Mouse (Mus musculus) liver, adult 2 months (tissue): ENCODE results near the gene Mgat5b. TPM values are rescaled to one million over a fixed set of nuclear protein-coding genes. Genes with fewer than 3 reads are reported as not detected.

Experiments used
- DNase-seq: peaks from one replicate; pipeline ENCODE4 v3.0.0-alpha.2; 2011; ENCODE audit warnings: low read depth, low spot score; ENCODE audit errors: extremely low read depth
- H3K27ac ChIP-seq: fragments of 200-500 bp; replicated peaks from 2 replicates; pipeline ENCODE4 v1.5.1; 2012; ENCODE audit warnings: low read depth, mild to moderate bottlenecking, control low read depth, inconsistent platforms, low read length; ENCODE audit not compliant: insufficient read depth
- H3K27me3 ChIP-seq: fragments of 200-500 bp; 2 replicates; pipeline ENCODE4 v1.6.1; 2012; ENCODE audit warnings: mild to moderate bottlenecking, moderate library complexity, low read length, inconsistent platforms; ENCODE audit not compliant: control insufficient read depth, insufficient read depth
- H3K36me3 ChIP-seq: fragments of 200-500 bp; 2 replicates; pipeline ENCODE4 v1.6.1; 2012; ENCODE audit warnings: low read length, inconsistent platforms; ENCODE audit not compliant: control insufficient read depth, insufficient read depth
- H3K4me1 ChIP-seq: fragments of 200-500 bp; 2 replicates; pipeline ENCODE4 v1.6.1; 2011; ENCODE audit warnings: low read length; ENCODE audit not compliant: control insufficient read depth, insufficient read depth
- H3K4me3 ChIP-seq: fragments of 200-500 bp; 2 replicates; pipeline ENCODE4 v1.5.1; 2011; ENCODE audit warnings: low read depth, mild to moderate bottlenecking, control low read depth, low read length, moderate library complexity; ENCODE audit not compliant: insufficient read depth
- H3K79me2 ChIP-seq: fragments of 200-500 bp; 2 replicates; pipeline ENCODE4 v1.6.1; 2012; ENCODE audit warnings: inconsistent platforms, mild to moderate bottlenecking, low read length, moderate library complexity; ENCODE audit not compliant: control insufficient read depth, insufficient read depth
- H3K9ac ChIP-seq: fragments of 200-500 bp; 2 replicates; pipeline ENCODE4 v1.6.1; 2012; ENCODE audit warnings: low read depth, mild to moderate bottlenecking, control low read depth, inconsistent platforms, low read length
- CTCF ChIP-seq: fragments of 200-500 bp; IDR thresholded peaks from 2 replicates; pipeline ENCODE4 v1.5.1; 2011; ENCODE audit warnings: low read depth, low read length, control low read depth
- POLR2A ChIP-seq: fragments of 200-500 bp; IDR thresholded peaks from 2 replicates; pipeline ENCODE4 v1.6.1; 2011; ENCODE audit warnings: low read length, control low read depth; ENCODE audit not compliant: insufficient read depth; ENCODE audit errors: extremely low read depth
- WGBS: fragments of 180-500 bp; shearing (Covaris S2); methylation state at CpG from one replicate; pipeline ENCODE4 v1.1.7; 2018; 5-methylcytosine and 5-hydroxymethylcytosine counted together
- polyA plus RNA-seq: library from polyadenylated mRNA; depleted of rRNA; stranded (reverse); fragments of >200 nt; gene quantifications from 2 replicates; pipeline ENCODE4 v1.2.3, GENCODE M21; 2012
- total RNA-seq: library from RNA; depleted of rRNA; stranded (reverse); fragments of >200 nt; gene quantifications from 2 replicates; pipeline ENCODE4 v1.2.3, GENCODE M21; 2014

The Mgat5b gene
- total and polyA plus RNA-seq, 2 experiments = not detected

DNA sequence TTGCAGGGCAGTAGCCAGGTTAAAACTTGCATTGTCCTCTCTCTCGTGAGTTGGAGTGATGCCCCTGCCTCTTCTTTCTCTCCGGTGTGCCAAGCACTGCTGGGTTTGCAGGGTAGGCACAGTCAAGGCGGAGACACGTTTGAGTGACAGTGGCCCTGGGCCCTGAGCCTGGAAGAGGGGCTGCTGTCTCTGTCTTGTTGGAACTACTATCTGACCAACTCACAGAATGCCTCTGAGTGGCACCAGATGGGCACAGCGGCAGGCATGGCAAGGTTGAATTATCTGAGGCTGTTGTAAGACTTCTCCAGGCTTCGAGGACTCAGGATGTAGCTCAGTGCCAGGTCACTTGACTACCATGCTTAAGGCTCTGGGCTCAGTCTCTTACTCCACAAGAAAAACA, 9.4 kb downstream of the Mgat5b start:
- TF ChIP-seq POLR2A (no peak), CTCF (no peak)
- Histone ChIP-seq H3K4me3 (no peak overlapping the region), H3K4me1 (no peaks in the 10 kb centered on the region), H3K79me2 (no peaks in the 10 kb centered on the region), H3K9ac (no peak overlapping the region), H3K36me3 (no peaks in the 10 kb centered on the region), H3K27me3 (no peaks in the 10 kb centered on the region), H3K27ac (no peak overlapping the region)
- DNase-seq = no peak
- 79% methylated on average over 6 of the region's 6 CpGs for WGBS

DNA sequence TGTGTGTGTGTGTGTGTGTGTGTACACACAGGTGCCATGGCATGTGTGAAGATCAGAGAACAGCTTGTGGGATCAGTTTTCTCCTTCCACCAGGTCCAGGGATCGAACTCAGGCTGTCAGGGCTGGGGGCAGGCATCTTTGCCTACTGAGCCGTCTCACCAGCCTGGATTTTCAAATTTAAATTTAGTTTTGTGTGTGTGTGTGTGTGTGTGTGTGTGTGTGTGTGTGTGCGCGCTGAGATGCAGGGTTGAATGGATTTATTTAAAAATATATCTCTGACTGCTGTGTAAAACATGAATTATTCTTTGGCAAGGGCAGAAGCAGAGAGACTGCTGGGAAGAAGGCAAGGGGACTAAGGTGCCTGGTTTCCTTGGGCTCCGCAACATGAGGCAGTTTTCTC, 16.2 kb downstream of the Mgat5b start:
- TF ChIP-seq POLR2A (no peak), CTCF (no peak)
- Histone ChIP-seq H3K79me2 (no peaks in the 10 kb centered on the region), H3K4me1 (no peaks in the 10 kb centered on the region), H3K36me3 (no peaks in the 10 kb centered on the region), H3K4me3 (no peak overlapping the region), H3K27me3 (no peaks in the 10 kb centered on the region), H3K9ac (no peak overlapping the region), H3K27ac (no peak overlapping the region)
- WGBS = 85% methylated on average over 5 of the region's 5 CpGs
- no peak for DNase-seq

- no peaks in the 10 kb centered on the region for H3K27me3 ChIP-seq
- WGBS = 66% methylated on average over 9 of the region's 9 CpGs
- H3K9ac ChIP-seq = no peak overlapping the region
- TF ChIP-seq POLR2A (no peak), CTCF (no peak)
- H3K4me3 ChIP-seq = no peak overlapping the region
- no peak for DNase-seq
- no peaks in the 10 kb centered on the region for H3K36me3 ChIP-seq
- H3K27ac ChIP-seq = no peak overlapping the region
- H3K4me1 ChIP-seq = no peaks in the 10 kb centered on the region
- H3K79me2 ChIP-seq = no peaks in the 10 kb centered on the region
Measured at GRCm38 (mm10) chr11:116935354-116935753, 16.7 kb downstream of the Mgat5b start.

DNA sequence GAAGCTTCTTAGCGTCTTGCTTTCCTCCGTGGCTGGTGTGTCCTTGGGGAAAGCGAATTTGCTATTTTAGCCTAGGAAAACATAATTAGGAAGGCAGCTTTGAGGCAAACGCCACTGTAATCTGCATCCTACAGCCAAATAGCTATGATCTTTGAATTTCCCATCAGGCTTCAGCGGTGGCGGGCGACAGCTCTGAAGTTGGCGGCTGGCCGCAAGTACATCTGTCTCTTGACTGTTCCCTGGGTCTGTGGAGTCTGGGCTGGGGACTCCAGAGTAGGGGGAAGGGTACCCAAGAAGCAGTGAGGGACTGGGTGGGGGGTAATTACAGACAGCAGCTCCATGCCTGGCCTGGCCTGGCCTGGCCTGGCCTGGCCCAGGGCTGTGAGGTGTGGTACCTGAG, 17.3 kb downstream of the Mgat5b start:
- H3K27me3 ChIP-seq = no peaks in the 10 kb centered on the region
- no peaks in the 10 kb centered on the region for H3K36me3 ChIP-seq
- H3K4me1 ChIP-seq = no peaks in the 10 kb centered on the region
- no peak overlapping the region for H3K4me3 ChIP-seq
- H3K9ac ChIP-seq = no peak overlapping the region
- TF ChIP-seq CTCF = no peak
- no peak for TF ChIP-seq POLR2A
- no peaks in the 10 kb centered on the region for H3K79me2 ChIP-seq
- no peak overlapping the region for H3K27ac ChIP-seq
- WGBS = 73% methylated on average over 9 of the region's 9 CpGs
- no peak for DNase-seq

GRCm38 (mm10) chr11:116937141-116937540, 18.5 kb downstream of the Mgat5b start:
- Histone ChIP-seq H3K9ac (no peak overlapping the region), H3K27ac (no peak overlapping the region), H3K4me3 (no peak overlapping the region), H3K27me3 (no peaks in the 10 kb centered on the region), H3K79me2 (no peaks in the 10 kb centered on the region), H3K36me3 (no peaks in the 10 kb centered on the region), H3K4me1 (no peaks in the 10 kb centered on the region)
- no peak for DNase-seq
- TF ChIP-seq POLR2A = no peak
- no peak for TF ChIP-seq CTCF
- 29% methylated on average over 10 of the region's 10 CpGs for WGBS

- 5% methylated on average over 20 of the region's 20 CpGs for WGBS
- Histone ChIP-seq H3K27ac (no peak overlapping the region), H3K9ac (no peak overlapping the region), H3K4me3 (no peak overlapping the region), H3K36me3 (no peaks in the 10 kb centered on the region), H3K27me3 (no peaks in the 10 kb centered on the region), H3K79me2 (no peaks in the 10 kb centered on the region), H3K4me1 (no peaks in the 10 kb centered on the region)
- TF ChIP-seq CTCF (no peak), POLR2A (no peak)
- no peak for DNase-seq
Measured at GRCm38 (mm10) chr11:116940088-116940855, 21.6 kb downstream of the Mgat5b start.
